Mouse (Mus musculus): ENCODE results near the gene E330017A01Rik.

The E330017A01Rik gene

GRCm38 (mm10) chr16:58663021-58663420 lies 24.5 kb upstream of the E330017A01Rik start:
- no peak for DNase-seq (ENCODE audit: low read depth, low spot score)

DNA sequence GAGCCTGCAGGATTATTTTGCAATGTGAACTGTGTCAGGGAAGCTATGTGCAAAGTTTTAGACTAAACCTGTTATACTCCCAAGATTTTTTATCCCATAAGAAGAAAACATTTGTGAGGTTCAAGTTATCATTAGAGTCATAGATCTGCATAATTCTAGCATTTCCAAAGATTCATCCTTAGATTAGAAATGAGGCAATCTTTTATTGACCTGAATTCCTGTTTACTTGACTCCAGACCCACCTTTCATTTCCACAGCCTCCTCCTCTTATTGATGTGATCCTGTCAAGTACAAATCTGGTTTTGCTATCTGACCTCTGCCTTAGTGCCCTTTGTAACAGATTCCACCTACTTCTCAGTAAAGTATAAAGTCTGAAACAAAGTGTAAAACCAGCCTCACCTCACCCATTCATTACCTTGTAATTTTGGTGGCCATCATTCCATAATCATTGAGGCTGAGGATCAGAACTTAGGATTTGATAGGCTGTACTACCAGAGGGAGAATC lies 23.8 kb upstream of the E330017A01Rik start:
- no peak for DNase-seq (ENCODE audit: low read depth, low spot score)

GRCm38 (mm10) chr16:58661826-58662225 lies 23.3 kb upstream of the E330017A01Rik start:
- no peak for DNase-seq (ENCODE audit: low read depth, low spot score)

DNA sequence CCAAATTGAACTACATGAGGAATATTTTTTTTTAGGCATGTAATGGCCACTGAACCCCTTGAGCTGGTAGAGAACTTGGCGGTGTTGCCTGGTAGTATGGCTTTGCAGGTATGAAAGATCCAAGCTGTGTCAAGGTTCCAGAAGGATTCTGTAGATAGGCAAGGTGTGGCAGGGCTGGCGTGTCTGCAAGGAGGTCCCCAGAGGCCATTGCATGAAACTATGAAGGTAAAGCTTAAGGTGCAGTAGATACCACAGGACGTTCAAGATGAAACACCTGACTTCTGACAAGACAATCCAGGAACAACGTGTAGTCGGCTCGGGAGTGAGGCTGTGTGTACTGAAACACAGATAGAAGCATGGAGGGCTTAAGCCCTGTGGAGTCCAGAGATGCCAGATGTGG lies 20.1 kb upstream of the E330017A01Rik start:
- DNase-seq (ENCODE audit: low read depth, low spot score) = no peak

DNA sequence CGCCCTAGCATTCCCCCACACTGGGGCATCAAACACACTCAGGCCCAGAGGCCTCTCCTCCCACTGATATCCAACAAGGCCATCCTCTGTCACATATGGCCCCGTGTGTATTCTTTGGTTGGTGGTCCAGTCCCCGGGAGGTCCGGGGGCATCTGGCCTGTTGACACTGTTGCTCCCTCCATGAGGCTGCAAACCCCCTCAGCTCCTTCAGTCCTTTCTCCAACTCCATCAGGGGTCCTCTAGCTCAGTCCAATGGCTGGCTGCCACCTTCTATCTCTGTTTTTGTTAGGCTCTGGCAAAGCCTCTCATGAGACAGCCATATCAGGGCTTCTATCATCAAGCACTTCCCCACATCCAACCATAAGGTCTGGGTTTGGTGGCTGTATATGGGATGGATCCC lies 18.0 kb upstream of the E330017A01Rik start:
- DNase-seq (ENCODE audit: low read depth, low spot score) = no peak

DNA sequence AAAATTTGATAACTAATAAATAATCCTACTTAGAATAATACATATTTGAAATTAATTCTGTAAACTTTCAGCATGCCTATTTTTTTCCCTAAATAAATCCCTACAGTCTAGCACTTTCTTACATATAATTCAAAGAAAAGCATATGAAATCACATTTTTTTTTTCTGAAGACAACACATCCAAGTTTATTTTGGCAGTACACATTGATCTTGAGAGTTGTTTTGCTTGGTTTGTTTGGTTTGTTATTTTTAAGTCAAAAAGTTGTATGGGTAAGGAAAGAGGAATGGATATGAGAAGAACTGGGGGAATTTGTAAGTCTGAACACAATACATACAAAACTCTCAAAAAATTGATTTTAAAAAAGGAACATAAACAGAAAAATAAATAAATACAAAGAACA lies 17.2 kb upstream of the E330017A01Rik start:
- no peak for DNase-seq (ENCODE audit: low read depth, low spot score)

GRCm38 (mm10) chr16:58649979-58650378 lies 11.4 kb upstream of the E330017A01Rik start:
- no peak for DNase-seq (ENCODE audit: low read depth, low spot score)

DNA sequence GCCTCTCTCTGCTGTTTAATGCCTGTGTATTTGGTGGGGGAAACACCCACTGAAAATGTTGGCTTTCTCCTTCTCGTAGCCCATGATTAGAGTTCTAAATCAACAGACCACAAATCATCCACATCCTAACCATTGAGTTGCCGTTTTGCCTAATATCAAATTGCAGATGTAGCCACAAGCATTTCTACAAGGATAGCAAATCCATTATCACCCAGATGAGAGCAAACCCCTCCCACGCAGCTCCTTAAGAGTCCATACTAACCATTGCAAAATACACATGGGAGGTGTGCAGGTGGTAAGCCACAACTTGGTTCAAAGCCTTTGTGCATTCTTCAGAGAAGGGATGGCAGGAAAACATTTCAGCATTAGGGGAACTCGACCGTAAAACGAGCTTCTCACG lies 523 bp downstream of the E330017A01Rik start:
- DNase-seq (ENCODE audit: low read depth, low spot score) = no peak

DNA sequence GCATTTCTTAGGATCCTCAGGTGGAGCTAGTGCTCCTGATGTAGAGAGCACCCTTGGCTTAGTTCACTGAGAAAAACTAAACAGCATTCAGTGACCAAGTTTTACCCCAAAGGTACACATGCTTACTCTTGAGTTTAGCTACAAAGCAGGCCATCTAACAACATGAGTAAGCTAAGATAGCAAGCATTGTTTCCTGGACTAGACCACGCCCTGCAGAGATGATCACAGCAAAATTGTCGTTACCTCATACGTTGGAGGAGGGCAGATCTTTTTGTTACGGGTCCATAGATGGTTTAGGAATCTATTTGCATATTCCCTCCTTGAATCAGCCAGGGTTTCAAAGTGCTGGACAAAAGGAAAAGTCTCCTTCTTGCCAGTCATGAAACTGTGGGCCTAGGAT lies 1.1 kb downstream of the E330017A01Rik start:
- DNase-seq (ENCODE audit: low read depth, low spot score) = no peak

DNA sequence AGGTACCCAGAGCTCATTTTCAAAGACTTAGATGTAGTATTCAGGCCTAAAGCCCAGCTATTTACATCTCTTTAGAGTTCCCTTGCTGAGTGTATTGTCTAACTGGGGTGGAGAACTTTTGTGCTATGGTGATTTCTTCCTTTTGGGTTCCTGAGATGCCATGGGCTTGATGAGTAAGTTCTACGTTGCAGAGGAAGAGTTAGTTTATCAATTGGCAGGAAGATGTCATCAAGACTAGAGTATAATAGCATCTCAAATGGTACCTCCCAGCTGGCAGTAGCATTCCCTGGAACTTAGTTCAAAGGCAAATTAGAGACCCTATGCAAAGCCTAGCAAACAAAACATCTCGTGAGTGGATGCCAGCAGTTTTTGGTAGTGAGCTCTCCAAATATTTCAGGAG lies 2.7 kb downstream of the E330017A01Rik start:
- no peak for DNase-seq (ENCODE audit: low read depth, low spot score)

- no peak for DNase-seq (ENCODE audit: low read depth, low spot score)
Measured at GRCm38 (mm10) chr16:58629736-58630135, 8.8 kb downstream of the E330017A01Rik start.

DNA sequence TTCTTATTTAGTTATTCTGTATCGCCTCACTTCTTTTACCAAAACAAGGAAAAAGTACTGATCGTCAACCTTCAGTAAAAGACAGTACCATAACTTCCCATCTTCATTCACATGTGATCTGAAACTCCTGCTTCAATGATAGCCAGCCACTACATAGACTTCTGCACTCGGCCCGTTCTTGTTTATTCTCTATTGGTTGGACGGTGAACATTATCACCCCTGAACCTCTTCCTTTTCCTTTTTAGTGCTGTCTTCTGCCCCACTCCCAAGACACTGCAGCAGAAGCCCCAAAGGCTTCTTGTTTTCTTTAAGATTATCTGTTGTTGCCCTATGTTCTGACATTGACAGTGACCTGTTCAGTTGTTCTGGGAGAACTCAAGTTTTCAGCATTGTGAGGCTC lies 9.6 kb downstream of the E330017A01Rik start:
- DNase-seq (ENCODE audit: low read depth, low spot score) = no peak

- no peak for DNase-seq (ENCODE audit: low read depth, low spot score)
Measured at GRCm38 (mm10) chr16:58628336-58628680, 10.2 kb downstream of the E330017A01Rik start.

DNA sequence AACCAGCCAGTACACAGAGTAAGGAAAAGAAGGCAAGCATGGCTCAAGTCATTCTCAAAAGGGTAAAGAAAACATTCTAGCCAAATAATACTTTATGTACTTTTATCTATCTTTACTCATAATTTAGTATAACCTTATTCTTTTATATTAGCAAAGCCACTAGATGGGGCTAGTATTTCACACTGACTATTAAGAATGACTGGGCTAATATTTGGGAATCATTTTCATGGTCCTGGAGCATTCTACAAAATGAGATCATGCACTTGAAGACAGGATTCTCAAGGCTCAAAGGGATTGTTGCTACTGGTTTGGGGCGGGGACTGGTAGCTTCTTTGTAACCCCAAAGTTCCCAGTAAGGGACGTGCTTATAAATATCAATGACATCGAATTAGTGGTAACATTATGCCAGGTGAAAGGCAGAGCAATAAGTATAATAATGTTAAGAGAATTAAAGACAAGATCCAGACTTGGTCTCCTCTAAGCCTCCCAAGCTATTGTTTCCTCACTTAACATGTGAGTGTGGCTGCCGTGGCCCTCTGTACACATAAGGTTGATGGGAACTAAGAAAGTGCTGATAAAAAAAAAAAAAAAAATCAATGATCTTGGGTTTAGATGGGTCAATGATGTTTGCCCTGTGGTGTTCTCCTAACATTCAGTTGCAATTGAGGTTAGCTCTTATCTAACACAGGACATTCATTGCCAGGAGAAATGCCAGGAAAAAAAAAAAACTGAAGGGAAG lies 10.8 kb downstream of the E330017A01Rik start:
- no peak for DNase-seq (ENCODE audit: low read depth, low spot score)

DNA sequence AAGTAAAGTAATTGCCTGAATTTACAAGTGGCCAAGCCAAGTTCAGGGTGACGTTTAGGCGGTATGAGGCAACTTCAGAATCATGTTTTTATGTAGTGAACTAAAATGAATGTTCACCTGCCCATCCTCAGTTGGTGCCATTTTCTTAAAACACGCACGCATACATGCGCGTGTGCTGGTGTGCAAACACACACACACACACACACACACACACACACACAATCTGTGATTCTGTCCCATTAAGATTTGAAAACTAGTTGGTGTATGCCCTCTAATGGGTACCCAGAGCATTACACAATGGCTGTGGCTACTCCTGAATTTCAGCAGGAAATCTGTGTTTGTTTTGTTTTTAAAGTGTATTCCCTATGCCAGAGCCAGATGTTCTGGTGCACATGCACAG lies 14.6 kb downstream of the E330017A01Rik start:
- DNase-seq (ENCODE audit: low read depth, low spot score) = no peak

DNA sequence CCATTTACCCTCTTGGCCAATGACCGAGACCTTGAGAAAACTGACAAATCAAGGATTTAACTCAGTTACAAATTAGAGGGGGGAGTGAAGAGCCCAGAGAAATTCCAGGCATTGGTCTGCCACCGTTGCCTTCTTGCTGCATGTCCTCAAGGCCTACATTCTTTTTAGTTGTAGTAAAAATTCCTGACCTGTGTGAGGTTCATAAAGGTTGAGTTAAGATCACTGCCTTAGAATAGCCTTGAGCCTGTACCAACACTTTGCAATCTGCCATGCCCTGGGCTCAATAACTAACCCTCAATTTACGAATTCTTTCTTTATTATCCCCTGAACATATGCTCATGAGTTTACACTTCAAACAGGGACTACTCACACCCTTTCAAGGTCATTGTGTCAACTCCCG lies 15.4 kb downstream of the E330017A01Rik start:
- DNase-seq (ENCODE audit: low read depth, low spot score) = no peak

- no peak for DNase-seq (ENCODE audit: low read depth, low spot score)
Measured at GRCm38 (mm10) chr16:58622377-58622776, 16.2 kb downstream of the E330017A01Rik start.

GRCm38 (mm10) chr16:58617346-58617745 lies 21.2 kb downstream of the E330017A01Rik start:
- no peak for DNase-seq (ENCODE audit: low read depth, low spot score)

GRCm38 (mm10) chr16:58616878-58617277 lies 21.7 kb downstream of the E330017A01Rik start, which contains the start of gene Gm813:
Gm813 (minus strand) TSS chr16:58616978.
- DNase-seq (ENCODE audit: low read depth, low spot score) = no peak

DNA sequence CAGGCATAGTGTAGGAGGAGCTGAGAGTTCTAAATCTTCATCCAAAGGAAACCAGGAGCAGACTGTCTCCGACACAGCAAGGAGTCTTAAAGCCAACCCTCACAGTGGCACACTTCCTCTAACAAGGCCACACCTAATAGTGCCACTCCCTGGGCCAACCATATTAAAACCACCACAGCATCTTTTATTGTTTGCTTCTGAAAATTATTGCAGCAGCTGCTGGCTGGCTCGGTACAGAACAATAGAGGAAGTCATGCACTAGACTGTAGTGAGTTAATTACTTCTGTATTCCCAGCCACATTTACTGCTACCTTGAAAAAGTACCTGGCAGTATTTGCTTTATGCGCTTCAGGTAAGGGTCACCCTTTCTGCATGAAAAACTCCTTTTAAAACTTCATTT lies 25.6 kb downstream of the E330017A01Rik start:
- DNase-seq (ENCODE audit: low read depth, low spot score) = no peak

DNA sequence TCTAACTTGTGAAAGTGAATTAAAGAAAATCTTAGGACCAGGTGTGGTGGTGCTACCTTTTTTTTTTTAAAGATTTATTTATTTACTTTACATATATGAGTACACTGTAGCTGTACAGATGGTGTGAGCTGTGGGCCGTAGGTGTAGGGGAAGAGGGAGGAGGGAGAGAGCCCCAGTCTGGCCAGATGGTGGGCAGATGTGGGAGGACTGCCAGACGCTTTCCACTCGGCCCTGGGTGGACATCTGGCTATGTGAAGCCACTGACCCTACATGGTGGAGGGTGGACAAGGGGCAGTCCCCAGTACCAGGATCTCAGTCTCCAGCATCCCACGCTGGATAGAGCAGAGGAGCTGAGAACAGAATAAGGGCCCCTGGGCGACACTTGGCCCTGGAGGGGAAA lies 31.4 kb downstream of the E330017A01Rik start:
- DNase-seq (ENCODE audit: low read depth, low spot score) = no peak

DNA sequence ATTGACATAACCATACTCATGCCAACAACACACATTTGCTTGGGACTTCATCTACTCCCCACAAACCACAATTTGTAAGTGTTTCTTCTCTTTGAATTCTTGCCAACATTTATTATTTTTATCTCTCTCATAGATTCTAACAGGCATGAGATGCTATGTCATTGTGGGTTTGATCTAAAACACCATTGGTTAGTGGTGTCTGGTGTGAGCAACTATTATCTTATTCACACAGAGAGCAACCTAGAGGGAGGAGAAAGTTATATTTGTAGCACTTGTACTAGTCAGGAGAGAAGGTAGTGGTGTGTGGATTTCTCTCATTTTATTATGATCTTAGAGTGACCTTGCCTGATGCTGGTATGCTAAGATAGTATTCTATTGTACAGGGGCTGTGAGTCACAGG lies 33.9 kb downstream of the E330017A01Rik start:
- DNase-seq (ENCODE audit: low read depth, low spot score) = no peak

- DNase-seq (ENCODE audit: low read depth, low spot score) = no peak
Measured at GRCm38 (mm10) chr16:58603831-58604230, 34.7 kb downstream of the E330017A01Rik start.

GRCm38 (mm10) chr16:58600846-58601245 lies 37.7 kb downstream of the E330017A01Rik start:
- no peak for DNase-seq (ENCODE audit: low read depth, low spot score)

All from retina, adult 2 months (tissue).